Mouse (Mus musculus) midbrain, embryonic 16.5 days (tissue): ENCODE results near the gene Dmrt1. TPM values are rescaled to one million over a fixed set of nuclear protein-coding genes. Genes with fewer than 3 reads are reported as not detected.

Experiments used
- ATAC-seq: fragments of 200-750 bp; cut with Nextera tagmentation; 2 replicates; pipeline ENCODE4 v1.8.0; 2017; ENCODE audit warnings: moderate TSS enrichment
- H3K27ac ChIP-seq: fragments of 300-500 bp; sonication (generic); 2 replicates; pipeline ENCODE4 v1.5.1; 2014; ENCODE audit warnings: mild to moderate bottlenecking, low read length, mixed read lengths
- H3K27me3 ChIP-seq: fragments of 300-500 bp; sonication (generic); 2 replicates; pipeline ENCODE4 v1.6.1; 2014; ENCODE audit warnings: low read depth, low read length, mixed read lengths; ENCODE audit not compliant: control insufficient read depth, insufficient read depth
- H3K36me3 ChIP-seq: fragments of 300-500 bp; sonication (generic); 2 replicates; pipeline ENCODE4 v1.6.1; 2014; ENCODE audit warnings: mild to moderate bottlenecking, low read length, moderate library complexity, mixed read lengths; ENCODE audit not compliant: control insufficient read depth, insufficient read depth
- H3K4me1 ChIP-seq: fragments of 300-500 bp; sonication (generic); 2 replicates; pipeline ENCODE4 v1.6.1; 2014; ENCODE audit warnings: mild to moderate bottlenecking, low read length, mixed read lengths; ENCODE audit not compliant: control insufficient read depth, insufficient read depth
- H3K4me2 ChIP-seq: fragments of 300-500 bp; sonication (generic); 2 replicates; pipeline ENCODE4 v1.6.1; 2014; ENCODE audit warnings: mild to moderate bottlenecking, low read length, mixed read lengths
- H3K4me3 ChIP-seq: fragments of 300-500 bp; sonication (generic); 2 replicates; pipeline ENCODE4 v1.5.1; 2014; ENCODE audit warnings: low read depth, mild to moderate bottlenecking, low read length, moderate library complexity, mixed read lengths
- H3K9ac ChIP-seq: fragments of 300-500 bp; sonication (generic); 2 replicates; pipeline ENCODE4 v1.6.1; 2014; ENCODE audit warnings: low read depth, low read length, mixed read lengths
- H3K9me3 ChIP-seq: fragments of 300-500 bp; sonication (generic); replicated peaks from 2 replicates; pipeline ENCODE4 v1.6.1; 2014; ENCODE audit warnings: mild to moderate bottlenecking, low read length, mixed read lengths; ENCODE audit not compliant: control insufficient read depth, poor library complexity, severe bottlenecking
- WGBS: fragments of 180-500 bp; shearing (Covaris S2); extraction: QIAGEN DNeasy Blood & Tissue Kit; methylation state at CpG from one replicate; pipeline ENCODE4 v1.1.7; 2014; 5-methylcytosine and 5-hydroxymethylcytosine counted together
- polyA plus RNA-seq: library from polyadenylated mRNA; unstranded; fragments of >200 nt; fragmentation: Nextera tagmentation; extraction: Ambion mirVana; gene quantifications from 2 replicates; pipeline ENCODE4 v1.2.1, GENCODE M21; 2015

Dmrt1 gene
- polyA plus RNA-seq, 1 experiment from 2014 or later: not detected

GRCm38 (mm10) chr19:25635119-25635518 lies 129.7 kb downstream of the Dmrt1 start:
- ATAC-seq: no peak
- Histone ChIP-seq H3K4me3 (no peak overlapping the region), H3K9ac (no peak overlapping the region), H3K27me3 (no peaks in the 10 kb centered on the region; the same call in 1 of the 2 replicates), H3K36me3 (no peaks in the 10 kb centered on the region), H3K4me1 (no peaks in the 10 kb centered on the region), H3K27ac (no peak overlapping the region), H3K4me2 (no peak overlapping the region; the same call in 1 of the 2 replicates), H3K9me3 (no peaks in the 10 kb centered on the region)
- 93% methylated on average over 5 of the region's 5 CpGs for WGBS

GRCm38 (mm10) chr19:25635622-25636244 lies 130.3 kb downstream of the Dmrt1 start:
- Histone ChIP-seq H3K4me2 (peak overlapping the region; percentile 63), H3K27ac (no peak overlapping the region), H3K4me1 (peaks cover 2% of the 10 kb centered on the region; the same call in 1 of the 2 replicates), H3K9ac (peak overlapping the region; percentile 48; the same call in 1 of the 2 replicates), H3K9me3 (no peaks in the 10 kb centered on the region), H3K4me3 (peak overlapping the region; percentile 36), H3K36me3 (no peaks in the 10 kb centered on the region), H3K27me3 (no peaks in the 10 kb centered on the region; the same call in 1 of the 2 replicates)
- 13% methylated on average over 22 of the region's 22 CpGs for WGBS
- peak; percentile 86 for ATAC-seq

- Histone ChIP-seq H3K4me2 (no peak overlapping the region), H3K27ac (no peak overlapping the region), H3K27me3 (no peaks in the 10 kb centered on the region; the same call in 1 of the 2 replicates), H3K4me1 (peaks cover 4% of the 10 kb centered on the region; the same call in 1 of the 2 replicates), H3K9ac (no peak overlapping the region), H3K36me3 (no peaks in the 10 kb centered on the region), H3K9me3 (no peaks in the 10 kb centered on the region), H3K4me3 (no peak overlapping the region)
- WGBS: 79% methylated on average over 11 of the region's 11 CpGs
- ATAC-seq: no peak
These were observed 133.4 kb downstream of the Dmrt1 start for GRCm38 (mm10) chr19:25638766-25639361.

GRCm38 (mm10) chr19:25641786-25642185 lies 136.4 kb downstream of the Dmrt1 start:
- ATAC-seq: no peak
- H3K36me3 ChIP-seq: no peaks in the 10 kb centered on the region
- no peak overlapping the region for H3K4me2 ChIP-seq
- H3K4me1 ChIP-seq: peaks cover 4% of the 10 kb centered on the region; the same call in 1 of the 2 replicates
- WGBS: 87% methylated on average over 6 of the region's 6 CpGs
- H3K27me3 ChIP-seq: no peaks in the 10 kb centered on the region; the same call in 1 of the 2 replicates
- no peak overlapping the region for H3K9ac ChIP-seq
- no peaks in the 10 kb centered on the region for H3K9me3 ChIP-seq
- H3K27ac ChIP-seq: no peak overlapping the region
- no peak overlapping the region for H3K4me3 ChIP-seq

- no peak for ATAC-seq
- Histone ChIP-seq H3K36me3 (no peaks in the 10 kb centered on the region), H3K4me2 (no peak overlapping the region), H3K4me3 (no peak overlapping the region), H3K4me1 (no peaks in the 10 kb centered on the region), H3K9me3 (no peaks in the 10 kb centered on the region), H3K9ac (no peak overlapping the region), H3K27ac (no peak overlapping the region), H3K27me3 (no peaks in the 10 kb centered on the region)
- 62% methylated on average over 3 of the region's 3 CpGs for WGBS
These were observed 141.7 kb downstream of the Dmrt1 start for GRCm38 (mm10) chr19:25647136-25647535.

- Histone ChIP-seq H3K27ac (no peak overlapping the region), H3K4me2 (no peak overlapping the region), H3K4me3 (no peak overlapping the region), H3K9ac (no peak overlapping the region), H3K27me3 (no peaks in the 10 kb centered on the region), H3K4me1 (no peaks in the 10 kb centered on the region), H3K9me3 (no peaks in the 10 kb centered on the region), H3K36me3 (no peaks in the 10 kb centered on the region)
- WGBS: 69% methylated on average over 4 of the region's 4 CpGs
- ATAC-seq: no peak
These were observed 143.3 kb downstream of the Dmrt1 start for GRCm38 (mm10) chr19:25648701-25649100.

GRCm38 (mm10) chr19:25650474-25650873 lies 145.1 kb downstream of the Dmrt1 start:
- Histone ChIP-seq H3K4me1 (no peaks in the 10 kb centered on the region), H3K4me3 (no peak overlapping the region), H3K9me3 (no peaks in the 10 kb centered on the region), H3K27me3 (no peaks in the 10 kb centered on the region), H3K27ac (no peak overlapping the region), H3K4me2 (no peak overlapping the region), H3K9ac (no peak overlapping the region), H3K36me3 (no peaks in the 10 kb centered on the region)
- WGBS: 86% methylated on average over 10 of the region's 10 CpGs
- no peak for ATAC-seq

GRCm38 (mm10) chr19:25652560-25652959 lies 147.1 kb downstream of the Dmrt1 start:
- Histone ChIP-seq H3K9me3 (no peaks in the 10 kb centered on the region), H3K9ac (no peak overlapping the region), H3K27me3 (no peaks in the 10 kb centered on the region), H3K4me3 (no peak overlapping the region), H3K4me1 (no peaks in the 10 kb centered on the region), H3K27ac (no peak overlapping the region), H3K4me2 (no peak overlapping the region), H3K36me3 (no peaks in the 10 kb centered on the region)
- ATAC-seq: no peak
- WGBS: 81% methylated on average over 5 of the region's 5 CpGs
